Mouse (Mus musculus) bone marrow macrophage, adult 2 months (primary cell): ENCODE results near the gene Ltbp2.

Source experiments
- CTCF ChIP-seq: IDR thresholded peaks from 2 replicates; pipeline ENCODE4 v1.5.1; 2012; ENCODE audit warnings: low read depth, mild to moderate bottlenecking, low read length, moderate library complexity
- POLR2A ChIP-seq: IDR thresholded peaks from 2 replicates; pipeline ENCODE4 v1.6.1; 2012; ENCODE audit warnings: mild to moderate bottlenecking, low read depth, low read length, borderline replicate concordance

- no peak for TF ChIP-seq CTCF
- TF ChIP-seq POLR2A = no peak
Observed at GRCm38 (mm10) chr12:84792629-84793028, 83.7 kb downstream of the Ltbp2 start.
